Mouse (Mus musculus): ENCODE data around the gene Fsip1. TPM values are rescaled to one million over a fixed set of nuclear protein-coding genes. Genes with fewer than 3 reads are reported as not detected.

Gene Fsip1
- total RNA-seq, 2 experiments from 2014 or later: 1.2 TPM; not detected in 1

- no peak for ATAC-seq (replicated peaks; ENCODE audit: poor library complexity)
Measured at GRCm38 (mm10) chr2:118127516-118128288, 129.1 kb downstream of the Fsip1 start.

- ATAC-seq (replicated peaks; ENCODE audit: poor library complexity): no peak
Measured at GRCm38 (mm10) chr2:118125943-118126470, 130.8 kb downstream of the Fsip1 start.

GRCm38 (mm10) chr2:118125211-118125939, 131.4 kb downstream of the Fsip1 start:
- no peak for ATAC-seq (replicated peaks; ENCODE audit: poor library complexity)

GRCm38 (mm10) chr2:118124437-118124836, 132.3 kb downstream of the Fsip1 start:
- ATAC-seq (replicated peaks; ENCODE audit: poor library complexity): no peak

GRCm38 (mm10) chr2:118123743-118124142, 133.0 kb downstream of the Fsip1 start:
- ATAC-seq (replicated peaks; ENCODE audit: poor library complexity): no peak

GRCm38 (mm10) chr2:118122291-118122690, 134.5 kb downstream of the Fsip1 start:
- no peak for ATAC-seq (replicated peaks; ENCODE audit: poor library complexity)

GRCm38 (mm10) chr2:118120751-118121150, 136.0 kb downstream of the Fsip1 start:
- no peak for ATAC-seq (replicated peaks; ENCODE audit: poor library complexity)

GRCm38 (mm10) chr2:118120095-118120494, 136.7 kb downstream of the Fsip1 start:
- no peak for ATAC-seq (replicated peaks; ENCODE audit: poor library complexity)

GRCm38 (mm10) chr2:118119684-118120083, 137.1 kb downstream of the Fsip1 start:
- no peak for ATAC-seq (replicated peaks; ENCODE audit: poor library complexity)

GRCm38 (mm10) chr2:118118515-118118914, 138.3 kb downstream of the Fsip1 start:
- ATAC-seq (replicated peaks; ENCODE audit: poor library complexity): no peak

GRCm38 (mm10) chr2:118118045-118118444, 138.7 kb downstream of the Fsip1 start:
- no peak for ATAC-seq (replicated peaks; ENCODE audit: poor library complexity)

GRCm38 (mm10) chr2:118117401-118117800, 139.4 kb downstream of the Fsip1 start:
- ATAC-seq (replicated peaks; ENCODE audit: poor library complexity): no peak

GRCm38 (mm10) chr2:118116754-118117290, 139.9 kb downstream of the Fsip1 start:
- ATAC-seq (replicated peaks; ENCODE audit: poor library complexity): no peak

- ATAC-seq (replicated peaks; ENCODE audit: poor library complexity): no peak
Measured at GRCm38 (mm10) chr2:118116180-118116579, 140.6 kb downstream of the Fsip1 start.

GRCm38 (mm10) chr2:118115647-118116046, 141.1 kb downstream of the Fsip1 start:
- no peak for ATAC-seq (replicated peaks; ENCODE audit: poor library complexity)

GRCm38 (mm10) chr2:118114671-118115070, 142.1 kb downstream of the Fsip1 start:
- no peak for ATAC-seq (replicated peaks; ENCODE audit: poor library complexity)

- ATAC-seq (replicated peaks; ENCODE audit: poor library complexity): no peak
Measured at GRCm38 (mm10) chr2:118113808-118114524, 142.8 kb downstream of the Fsip1 start.

GRCm38 (mm10) chr2:118112846-118113479, 143.8 kb downstream of the Fsip1 start:
- no peak for ATAC-seq (replicated peaks; ENCODE audit: poor library complexity)

GRCm38 (mm10) chr2:118112438-118112837, 144.3 kb downstream of the Fsip1 start:
- ATAC-seq (replicated peaks; ENCODE audit: poor library complexity): no peak

GRCm38 (mm10) chr2:118111488-118112131, 145.2 kb downstream of the Fsip1 start, which contains the start of gene Thbs1:
Gene Thbs1 (plus strand): TSS chr2:118111876.
- peak; percentile 67 for ATAC-seq (replicated peaks; ENCODE audit: poor library complexity)

Data from megakaryocyte progenitor cell, adult 5-6 weeks (primary cell).